Comparison of ENCODE assay signal across 8 mouse cellular contexts in the genomic region with DNA sequence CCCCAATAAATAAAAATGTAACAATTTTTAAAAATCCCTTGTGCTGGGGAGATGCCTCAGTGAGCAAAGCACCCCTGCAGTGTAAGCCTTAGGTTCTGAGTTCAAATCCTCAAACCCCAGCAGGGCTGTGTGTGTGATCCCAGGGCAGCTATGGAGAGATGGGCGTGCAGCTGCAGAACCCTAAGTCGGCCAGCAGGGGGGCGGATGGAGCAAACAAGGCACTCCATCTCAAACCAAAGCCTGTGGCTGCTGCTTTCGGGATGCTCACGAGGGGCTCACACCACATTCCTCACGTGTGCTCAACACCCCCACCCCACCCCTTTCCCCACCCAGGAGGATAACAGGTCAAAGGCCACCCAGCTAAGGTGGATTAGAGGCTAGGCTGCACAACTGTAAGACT. TPM values are rescaled to one million over a fixed set of nuclear protein-coding genes. Genes with fewer than 3 reads are reported as not detected.
DNase-seq lines count a peak whose midpoint lies in the region; ATAC-seq lines count a peak whose summit lies in the region.

No protein-coding gene starts in this region.

- intact Hi-C loops in heart, postnatal 10 days (cut with DNase I), result loop anchor here (2.0 to 5.0 kb wide), 2 partner anchors 18 to 85 kb away; no protein-coding TSS in a partner anchor

- no peak for ATAC-seq in hindbrain, embryonic 13.5 days (ENCODE audit: low FRiP score)
- no peak; the same call in 1 of the 2 replicates for ATAC-seq in embryonic facial prominence, embryonic 14.5 days (ENCODE audit: low read depth)
- ATAC-seq in megakaryocyte, adult 5-6 weeks (ENCODE audit: poor library complexity, severe bottlenecking), result peak; percentile 71; the same call in 1 of the 2 replicates

- H3K9ac ChIP-seq in hindbrain, embryonic 13.5 days, result no peak overlapping the region
- H3K9ac ChIP-seq in embryonic facial prominence, embryonic 14.5 days (ENCODE audit: low read depth, low read length), result no peak overlapping the region

- WGBS in hindbrain, embryonic 10.5 days, result 6% methylated on average over 6 of the region's 6 CpGs
- whole genome bisulfite sequencing in hindbrain, embryonic 13.5 days, result 5% methylated on average over 6 of the region's 6 CpGs
- 19% methylated on average over 6 of the region's 6 CpGs for WGBS in embryonic facial prominence, embryonic 14.5 days

- H3K27ac ChIP-seq in hindbrain, embryonic 10.5 days, result peak overlapping the region; percentile 66
- H3K27ac ChIP-seq in hindbrain, embryonic 13.5 days, result no peak overlapping the region
- no peak overlapping the region for H3K27ac ChIP-seq in embryonic facial prominence, embryonic 14.5 days (replicated peaks; ENCODE audit: low read depth, low read length)

- no peaks in the 10 kb centered on the region for H3K9me3 ChIP-seq in hindbrain, embryonic 10.5 days
- H3K9me3 ChIP-seq in hindbrain, embryonic 13.5 days, result no peaks in the 10 kb centered on the region
- no peaks in the 10 kb centered on the region for H3K9me3 ChIP-seq in embryonic facial prominence, embryonic 14.5 days (ENCODE audit: control insufficient read depth, low read length)

- peaks cover 53% of the 10 kb centered on the region for H3K36me3 ChIP-seq in hindbrain, embryonic 10.5 days
- no peaks in the 10 kb centered on the region for H3K36me3 ChIP-seq in hindbrain, embryonic 13.5 days
- H3K36me3 ChIP-seq in embryonic facial prominence, embryonic 14.5 days (ENCODE audit: control insufficient read depth, insufficient read depth, low read length), result peaks cover 92% of the 10 kb centered on the region
- no peaks in the 10 kb centered on the region for H3K36me3 ChIP-seq in splenic B cell, adult 2 months (ENCODE audit: control insufficient read depth, insufficient read depth, low read length, poor library complexity, severe bottlenecking)

- no peak overlapping the region for H3K4me3 ChIP-seq in hindbrain, embryonic 10.5 days
- no peak overlapping the region for H3K4me3 ChIP-seq in hindbrain, embryonic 13.5 days
- no peak overlapping the region for H3K4me3 ChIP-seq in embryonic facial prominence, embryonic 14.5 days (ENCODE audit: low read depth, low read length)

- H3K27me3 ChIP-seq in hindbrain, embryonic 10.5 days (ENCODE audit: insufficient read depth, poor library complexity, severe bottlenecking), result no peaks in the 10 kb centered on the region
- no peaks in the 10 kb centered on the region for H3K27me3 ChIP-seq in hindbrain, embryonic 13.5 days
- H3K27me3 ChIP-seq in embryonic facial prominence, embryonic 14.5 days (replicated peaks; ENCODE audit: control insufficient read depth, insufficient read depth, low read length), result no peaks in the 10 kb centered on the region
- H3K27me3 ChIP-seq in splenic B cell, adult 2 months (ENCODE audit: control insufficient read depth, insufficient read depth, low read length, poor library complexity, severe bottlenecking), result no peaks in the 10 kb centered on the region

- H3K4me2 ChIP-seq in hindbrain, embryonic 13.5 days, result no peak overlapping the region
- no peak overlapping the region for H3K4me2 ChIP-seq in embryonic facial prominence, embryonic 14.5 days (ENCODE audit: low read depth, low read length)

- DNase-seq in hindbrain, embryonic 10.5 days (ENCODE audit: low spot score), result peak; percentile 69
- peak; percentile 82 for DNase-seq in adrenal gland, postnatal 14 days
- peak; percentile 50 for DNase-seq in embryonic facial prominence, embryonic 14.5 days (ENCODE audit: low spot score)
- peak; percentile 70 to 79 for DNase-seq in heart, postnatal 10 days
- DNase-seq in layer of hippocampus, adult 9-11 months, result peak; percentile 40
- DNase-seq in splenic B cell, adult 2 months (ENCODE audit: low read depth, low spot score), result peak; percentile 66

- H3K4me1 ChIP-seq in hindbrain, embryonic 10.5 days (replicated peaks), result peaks cover 6% of the 10 kb centered on the region; the same call in 1 of the 2 replicates
- peaks cover 9% of the 10 kb centered on the region for H3K4me1 ChIP-seq in hindbrain, embryonic 13.5 days (replicated peaks)
- peaks cover under 1% of the 10 kb centered on the region; the same call in 1 of the 2 replicates for H3K4me1 ChIP-seq in embryonic facial prominence, embryonic 14.5 days (ENCODE audit: control insufficient read depth, insufficient read depth, low read length)

RNA-seq across cellular contexts. Expression of a gene that starts 11.6 kb away (rescaled TPM):
- 10.0 and 11.0 TPM in 2 replicates for polyA plus RNA-seq in hindbrain, embryonic 10.5 days (2016; fragmentation: Nextera tagmentation; extraction: Ambion mirVana)
- 4.7 and 5.0 TPM in 2 replicates for polyA plus RNA-seq in hindbrain, embryonic 13.5 days (2015; fragmentation: Nextera tagmentation; extraction: Ambion mirVana)
- total RNA-seq in adrenal gland, postnatal 14 days (2021), result 31.5 and 31.8 TPM in 2 replicates
- 10.7 and 12.1 TPM in 2 replicates for polyA plus RNA-seq in embryonic facial prominence, embryonic 14.5 days (2014; fragmentation: Nextera tagmentation; extraction: Ambion mirVana)
- 10 to 100 TPM; 49.5 to 51.9 TPM for total RNA-seq in heart, postnatal 10 days (2021)
- total RNA-seq in megakaryocyte, adult 5-6 weeks (2015), result 0.73 and 1.2 TPM in 2 replicates
- total RNA-seq in megakaryocyte, adult 5-6 weeks (2017), result 0.49 and 1.1 TPM in 2 replicates

RNA-seq across cellular contexts. Expression of a gene that starts 26.8 kb away (rescaled TPM):
- polyA plus RNA-seq in hindbrain, embryonic 10.5 days (2016; fragmentation: Nextera tagmentation; extraction: Ambion mirVana), result 132 and 165 TPM in 2 replicates
- polyA plus RNA-seq in hindbrain, embryonic 13.5 days (2015; fragmentation: Nextera tagmentation; extraction: Ambion mirVana), result 22.0 and 26.4 TPM in 2 replicates
- total RNA-seq in adrenal gland, postnatal 14 days (2021), result 9.1 and 10.4 TPM in 2 replicates
- 70.4 and 81.9 TPM in 2 replicates for polyA plus RNA-seq in embryonic facial prominence, embryonic 14.5 days (2014; fragmentation: Nextera tagmentation; extraction: Ambion mirVana)
- 10 to 100 TPM; 11.9 to 14.5 TPM for total RNA-seq in heart, postnatal 10 days (2021)
- 49.8 and 57.8 TPM in 2 replicates for total RNA-seq in megakaryocyte, adult 5-6 weeks (2015)
- 127 and 156 TPM in 2 replicates for total RNA-seq in megakaryocyte, adult 5-6 weeks (2017)

RNA-seq across cellular contexts. Expression of a gene that starts 48.4 kb away (rescaled TPM):
- 0.70 and 0.85 TPM in 2 replicates for polyA plus RNA-seq in hindbrain, embryonic 10.5 days (2016; fragmentation: Nextera tagmentation; extraction: Ambion mirVana)
- 0.39 and 0.53 TPM in 2 replicates for polyA plus RNA-seq in hindbrain, embryonic 13.5 days (2015; fragmentation: Nextera tagmentation; extraction: Ambion mirVana)
- total RNA-seq in adrenal gland, postnatal 14 days (2021), result 5.1 and 10.2 TPM in 2 replicates
- 0.41 and 0.54 TPM in 2 replicates for polyA plus RNA-seq in embryonic facial prominence, embryonic 14.5 days (2014; fragmentation: Nextera tagmentation; extraction: Ambion mirVana)
- total RNA-seq in heart, postnatal 10 days (2021), result under 1 TPM in 1 of 2 experiments, not detected in 1; 0.31 TPM
- total RNA-seq in megakaryocyte, adult 5-6 weeks (2015), result 1.6 and 2.0 TPM in 2 replicates
- 3.3 TPM in 1 of 2 replicates, not detected in the other for total RNA-seq in megakaryocyte, adult 5-6 weeks (2017)

Comparison
In these comparisons a context has a peak if more than half of its experiments do, and no peak if none do; other contexts are left out.
1. RNA of a gene that starts 11.6 kb away (total RNA-seq): 49.5 to 51.9 TPM in heart, postnatal 10 days and 31.5 to 31.8 TPM in adrenal gland, postnatal 14 days; 0.49 to 1.2 TPM in megakaryocyte, adult 5-6 weeks; every median in the first group is over 10 times any median in the second.
2. Peak in every context shown above with its lines, with median percentiles within 50 percentile points of each other: DNase-seq.